Mouse (Mus musculus) G1E-ER4 (cell line): Measurements from ENCODE around the gene Raly. TPM values are rescaled to one million over a fixed set of nuclear protein-coding genes. Genes with fewer than 3 reads are reported as not detected.

ENCODE experiments used
- GATA1 ChIP-seq: IDR thresholded peaks from one replicate; pipeline ENCODE4 v1.8.0; 2012; ENCODE audit warnings: low read length, inconsistent platforms
- polyA plus RNA-seq: library from polyadenylated mRNA; stranded (reverse); fragments of >175 nt; gene quantifications from 2 replicates; pipeline ENCODE4 v1.2.3, GENCODE M21; 2012

Gene Raly
- polyA plus RNA-seq, 1 experiment = 845 TPM

DNA sequence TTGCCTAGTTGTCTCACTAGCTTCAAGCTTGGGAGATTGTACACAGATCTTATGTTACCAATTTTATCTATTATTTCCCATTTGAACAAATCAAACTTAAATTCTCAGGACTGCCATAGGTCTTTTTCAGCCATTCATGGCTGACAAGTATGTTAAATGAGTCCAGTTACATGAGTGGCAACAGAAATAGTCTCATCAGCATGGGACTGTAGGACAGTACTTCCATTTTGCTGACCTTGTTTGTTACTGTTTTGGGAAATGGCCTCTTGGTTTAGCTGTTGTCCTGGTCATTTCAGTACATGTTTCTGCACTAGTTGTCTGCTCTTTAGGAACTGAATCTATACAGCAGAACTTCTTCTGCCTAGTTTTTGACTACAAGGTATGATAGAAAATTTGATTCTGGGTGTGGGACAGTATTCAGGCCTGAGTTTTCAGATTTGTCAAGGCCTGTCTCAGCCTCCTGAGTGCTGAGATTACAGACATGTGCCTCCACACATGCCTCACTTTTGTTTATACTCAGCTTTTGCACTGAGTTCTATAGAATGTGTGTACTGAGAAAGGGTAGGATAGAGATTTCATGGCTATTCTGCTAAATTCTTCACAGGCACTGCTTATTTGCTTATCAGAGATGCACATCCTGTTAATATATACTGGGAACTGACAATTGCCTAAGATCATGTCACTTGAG lies 79.2 kb downstream of the Raly start:
- no peak for TF ChIP-seq GATA1

DNA sequence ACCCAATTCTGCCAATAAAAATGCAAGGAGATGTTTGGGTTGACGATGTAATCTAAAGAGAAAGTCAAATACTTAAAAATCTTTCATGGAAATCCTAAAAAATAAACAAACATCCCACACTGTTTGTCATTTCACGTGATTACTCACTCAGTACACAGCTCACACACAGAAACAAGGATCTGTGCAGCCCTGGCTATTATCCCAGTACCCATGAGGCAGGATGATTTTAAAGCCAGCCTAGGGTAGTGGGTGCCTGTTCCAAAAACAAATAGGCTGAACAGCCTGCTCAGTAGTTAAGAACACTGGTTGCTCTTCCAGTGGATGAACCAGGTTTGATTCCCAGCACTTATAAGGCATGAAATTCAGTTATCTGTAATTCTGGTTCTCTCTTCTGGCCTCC lies 85.7 kb downstream of the Raly start:
- TF ChIP-seq GATA1 = no peak

GRCm38 (mm10) chr2:154891585-154891984 lies 100.7 kb downstream of the Raly start:
- TF ChIP-seq GATA1 = no peak

GRCm38 (mm10) chr2:154892201-154893044 lies 101.5 kb downstream of the Raly start, which contains the start of gene Eif2s2:
Gene Eif2s2, minus strand, starts transcription at chr2:154892935.
- no peak for TF ChIP-seq GATA1

DNA sequence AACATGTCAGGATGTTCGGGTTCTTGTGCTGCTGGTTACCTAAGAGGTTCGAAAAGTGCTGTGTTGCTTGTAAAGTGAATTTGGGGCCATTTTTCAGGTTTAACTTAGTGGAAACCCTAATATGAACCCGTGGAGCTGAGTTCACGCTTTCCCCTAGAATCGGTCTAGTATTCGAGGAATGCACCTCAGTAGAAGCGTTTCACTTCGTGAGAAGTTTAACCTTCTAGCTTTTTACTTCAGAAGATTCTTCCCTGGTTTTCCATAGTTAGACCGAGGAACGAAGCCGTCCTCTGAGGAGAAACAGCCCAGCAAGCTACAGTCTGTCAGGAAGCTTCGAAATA lies 102.1 kb downstream of the Raly start:
- TF ChIP-seq GATA1 = no peak

GRCm38 (mm10) chr2:154893548-154893947 lies 102.7 kb downstream of the Raly start:
- TF ChIP-seq GATA1 = no peak

- no peak for TF ChIP-seq GATA1
Observed at GRCm38 (mm10) chr2:154902111-154902510, 111.2 kb downstream of the Raly start.

DNA sequence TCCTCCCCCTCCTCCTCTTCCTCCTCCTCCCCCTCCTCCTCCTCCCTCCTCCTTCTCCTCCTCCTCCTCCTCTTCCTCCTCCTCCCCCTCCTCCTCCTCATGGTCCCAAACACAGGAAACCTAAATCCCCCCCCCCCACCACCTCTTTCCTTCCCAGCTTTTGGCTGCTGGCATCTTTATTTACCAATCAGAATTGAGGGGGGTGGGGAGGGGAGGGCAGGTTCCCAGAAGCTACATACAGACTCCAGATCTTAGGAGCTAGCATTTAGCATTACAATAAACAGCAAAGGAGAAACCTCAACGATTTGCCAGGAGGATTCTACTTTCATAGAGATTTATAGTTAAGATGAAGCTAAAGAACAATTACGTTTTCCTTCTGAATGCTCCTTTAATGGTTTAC lies 114.9 kb downstream of the Raly start:
- no peak for TF ChIP-seq GATA1

DNA sequence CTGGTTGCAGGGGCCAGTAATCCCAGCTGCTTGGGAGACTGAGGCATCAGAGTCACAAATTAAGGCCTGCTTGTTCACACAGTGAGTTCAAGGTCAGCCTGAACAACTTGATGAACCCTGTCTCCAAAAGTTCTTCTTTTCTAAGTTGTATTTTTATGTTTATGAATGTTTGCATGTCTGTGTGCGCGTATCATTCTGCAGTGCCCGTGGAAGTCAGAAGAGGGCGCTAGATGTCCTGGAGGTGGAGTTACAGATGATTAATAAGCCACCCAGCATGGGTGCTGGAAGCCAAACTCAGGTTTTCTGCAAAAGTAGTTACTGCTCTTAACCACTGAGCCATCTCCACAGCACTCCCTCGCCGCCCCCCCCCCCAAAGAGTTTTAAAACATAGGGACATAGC lies 118.9 kb downstream of the Raly start:
- no peak for TF ChIP-seq GATA1

- TF ChIP-seq GATA1 = no peak
Observed at GRCm38 (mm10) chr2:154915922-154916541, 125.1 kb downstream of the Raly start.

GRCm38 (mm10) chr2:154916547-154916946 lies 125.7 kb downstream of the Raly start:
- TF ChIP-seq GATA1 = no peak

Other genes with a start within 250 kb of the Raly start
- 0.27 TPM in 1 of 2 replicates, not detected in the other for gene 1700003F12Rik, start 244.0 kb upstream of the Raly start, polyA plus RNA-seq
- 0.06 TPM in 1 of 2 replicates, not detected in the other for gene Actl10, start 239.3 kb upstream of the Raly start, polyA plus RNA-seq
- 4.0 and 5.2 TPM in 2 replicates for gene Necab3, start 232.2 kb upstream of the Raly start, polyA plus RNA-seq
- gene E2f1, start 221.2 kb upstream of the Raly start, polyA plus RNA-seq = 77.0 and 90.7 TPM in 2 replicates
- 7.7 and 9.0 TPM in 2 replicates for gene Pxmp4, start 187.4 kb upstream of the Raly start, polyA plus RNA-seq
- gene Zfp341, start 177.8 kb upstream of the Raly start, polyA plus RNA-seq = 8.9 and 10.5 TPM in 2 replicates
- 1.0 and 1.7 TPM in 2 replicates for gene 4930519P11Rik, start 177.7 kb upstream of the Raly start, polyA plus RNA-seq
- 127 and 144 TPM in 2 replicates for gene Chmp4b, start 139.4 kb upstream of the Raly start, polyA plus RNA-seq
- gene Gm14214, start 21.1 kb upstream of the Raly start, polyA plus RNA-seq = not detected in 2 replicates
- 0.37 and 0.70 TPM in 2 replicates for gene a, start 306 bp downstream of the Raly start, polyA plus RNA-seq
- gene Eif2s2, start 101.8 kb downstream of the Raly start, polyA plus RNA-seq = 9.5 and 10.0 TPM in 2 replicates
- not detected in 2 replicates for gene Gm14226, start 227.2 kb downstream of the Raly start, polyA plus RNA-seq